Mouse (Mus musculus): ENCODE results near the gene Zfp654.

The Zfp654 gene

DNA sequence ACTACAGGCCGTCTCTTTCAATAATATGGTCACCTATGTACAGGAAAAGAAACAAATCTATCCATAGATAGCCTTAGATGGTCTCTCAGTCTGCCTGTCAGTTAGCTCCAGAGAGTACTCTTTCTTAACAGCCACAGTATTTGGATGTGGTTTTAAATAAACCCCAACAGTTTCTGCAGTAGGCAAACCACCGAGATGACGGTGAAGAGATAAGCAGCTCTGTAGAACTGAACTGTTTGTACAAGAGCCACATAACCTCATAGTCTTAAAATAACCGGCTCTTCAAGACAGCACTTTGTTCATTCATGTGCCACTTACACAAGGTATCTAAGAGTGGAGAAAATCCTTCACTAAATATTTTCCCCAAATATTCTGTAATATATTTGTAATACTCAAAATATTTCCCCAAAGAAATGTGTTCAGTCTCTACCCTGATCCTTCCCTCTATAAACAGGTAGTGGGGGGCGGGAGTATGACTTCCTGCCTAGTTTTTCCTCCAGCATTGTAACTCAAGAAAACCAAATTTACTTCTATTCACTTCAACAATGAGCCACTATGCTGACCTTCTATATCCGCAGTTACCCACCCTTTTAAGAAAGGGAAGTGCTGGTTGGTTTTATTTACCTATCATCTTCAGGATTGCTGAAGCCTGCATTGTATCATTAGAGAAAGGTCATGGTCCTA lies 92.7 kb downstream of the Zfp654 start:
- DNase-seq: no peak

- no peak for DNase-seq
Measured at GRCm38 (mm10) chr16:64757666-64758400, 93.6 kb downstream of the Zfp654 start.

GRCm38 (mm10) chr16:64756321-64756720 lies 95.1 kb downstream of the Zfp654 start:
- DNase-seq: no peak

DNA sequence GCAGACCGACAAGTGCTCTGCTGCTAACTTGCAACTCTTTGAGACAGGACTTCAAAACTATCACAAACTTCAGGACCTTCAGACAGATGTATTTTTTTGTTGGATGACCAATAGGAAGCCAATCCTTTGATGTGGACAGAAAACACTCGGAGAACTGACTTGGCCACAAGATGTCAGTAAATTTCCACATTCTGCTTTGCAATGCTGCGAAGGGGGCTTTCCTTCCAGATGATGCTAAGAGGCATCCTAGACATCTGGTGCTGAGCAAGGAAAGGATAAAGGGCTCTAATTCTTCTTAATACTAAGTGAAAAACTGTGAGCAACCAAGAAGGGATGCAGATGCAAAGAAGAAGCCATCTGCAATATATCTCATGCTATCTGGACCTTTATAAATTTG lies 96.7 kb downstream of the Zfp654 start:
- DNase-seq: no peak

DNA sequence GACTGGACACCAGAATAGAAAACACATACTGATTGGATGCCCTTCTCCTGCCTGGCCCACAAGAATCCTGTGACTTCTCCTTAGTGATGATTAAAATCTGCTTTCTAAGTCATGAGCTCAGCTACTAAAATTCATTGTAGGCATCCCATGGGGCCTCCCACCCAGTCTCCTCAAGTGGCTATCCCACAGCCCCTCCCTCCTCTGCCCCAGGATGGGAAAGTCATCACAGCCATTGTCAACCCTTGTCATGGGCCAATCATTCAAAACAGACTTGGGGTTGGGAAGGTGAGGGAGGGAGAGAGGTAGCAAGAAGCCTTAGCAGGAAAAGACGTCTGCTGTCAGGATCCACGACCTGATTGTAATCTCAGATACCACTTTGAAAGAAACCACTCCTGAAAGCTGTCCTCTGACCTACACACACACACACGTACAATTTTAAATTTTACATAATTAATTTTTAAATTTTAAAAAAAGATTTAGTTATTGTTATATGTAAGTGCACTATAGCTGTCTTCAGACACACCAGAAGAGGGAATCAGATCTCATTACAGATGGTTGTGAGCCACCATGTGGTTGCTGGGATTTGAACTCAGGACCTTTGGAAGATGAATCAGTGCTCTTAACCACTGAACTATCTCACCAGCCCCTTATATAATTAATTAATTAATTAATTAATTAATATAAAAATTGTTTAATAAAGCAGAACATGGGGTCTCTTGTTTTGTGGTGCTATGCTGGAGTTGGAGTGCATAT lies 97.3 kb downstream of the Zfp654 start:
- DNase-seq: no peak

GRCm38 (mm10) chr16:64748237-64748636 lies 103.2 kb downstream of the Zfp654 start:
- DNase-seq: peak; percentile 90

DNA sequence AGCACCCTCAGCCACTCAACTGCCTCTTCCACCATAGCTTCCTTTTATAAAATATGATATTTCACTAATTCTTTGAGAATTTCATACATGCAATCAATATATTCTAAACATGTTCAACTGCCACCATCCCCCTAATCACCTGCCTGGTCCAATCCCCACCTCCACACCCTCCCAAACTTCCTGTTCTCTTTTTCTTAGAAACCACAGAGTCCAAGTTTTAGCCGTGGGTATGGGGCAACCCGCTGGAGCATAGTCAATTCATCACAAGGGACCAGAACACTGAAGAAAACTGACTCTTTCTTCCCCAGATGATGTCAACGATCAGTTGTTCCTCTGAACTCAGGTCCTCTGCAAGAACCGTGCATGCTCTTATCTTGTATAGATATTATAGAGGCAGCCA lies 106.4 kb downstream of the Zfp654 start:
- DNase-seq: no peak

DNA sequence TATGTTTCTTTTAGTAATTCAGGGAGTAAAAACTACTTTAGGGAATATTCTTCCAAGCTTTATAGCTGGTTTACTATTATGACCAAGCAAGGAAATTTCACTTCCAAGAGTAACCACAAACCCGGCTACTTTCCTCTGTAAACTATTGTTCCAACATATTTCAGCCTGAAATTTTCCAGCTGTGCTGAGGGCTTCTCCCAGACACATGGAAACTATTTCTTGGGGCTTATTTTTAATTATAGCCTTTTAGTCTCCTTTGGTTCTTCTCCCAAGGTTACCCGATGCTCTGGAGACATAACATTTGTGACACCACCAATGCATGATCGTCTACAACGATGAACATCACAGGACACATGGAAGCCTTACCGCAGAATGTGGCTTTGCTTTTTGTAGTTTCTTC lies 114.2 kb downstream of the Zfp654 start:
- DNase-seq: no peak

Data from right cerebral cortex, postnatal 4 days (tissue).